ENCODE assay signal across 18 mouse cellular contexts in genomic region chr13:75531566-75531965, GRCm38 (mm10).
DNase-seq lines count a peak whose midpoint lies in the region; ATAC-seq lines count a peak whose summit lies in the region.
"Had no signal": no experiment of that assay in that cellular context is flagged by ENCODE, and none has a peak within 500 bp of the region (broad histone marks: within the 10 kb centered on the region; RNA-seq: fewer than 3 reads in every experiment).

No protein-coding gene starts in this region.

- 86% methylated on average over 1 of the region's 1 CpGs for WGBS in embryonic facial prominence, embryonic 14.5 days
- WGBS in embryonic facial prominence, embryonic 10.5 days: 92% methylated on average over 1 of the region's 1 CpGs

- H3K9me3 ChIP-seq in embryonic facial prominence, embryonic 14.5 days (ENCODE audit: control insufficient read depth, low read length): no peaks in the 10 kb centered on the region
- no peaks in the 10 kb centered on the region for H3K9me3 ChIP-seq in embryonic facial prominence, embryonic 10.5 days
- H3K9me3 ChIP-seq: forebrain, embryonic 13.5 days; heart, embryonic 10.5 days; hindbrain, embryonic 12.5 days had no signal

- no peak overlapping the region for H3K4me2 ChIP-seq in embryonic facial prominence, embryonic 14.5 days (ENCODE audit: low read depth, low read length)
- H3K4me2 ChIP-seq: forebrain, embryonic 13.5 days; hindbrain, embryonic 12.5 days had no signal

- no peak overlapping the region for H3K27ac ChIP-seq in embryonic facial prominence, embryonic 14.5 days (replicated peaks; ENCODE audit: low read depth, low read length)
- no peak overlapping the region for H3K27ac ChIP-seq in embryonic facial prominence, embryonic 10.5 days (replicated peaks)
- H3K27ac ChIP-seq: forebrain, embryonic 13.5 days; heart, embryonic 10.5 days; hindbrain, embryonic 12.5 days had no signal

- H3K4me3 ChIP-seq in embryonic facial prominence, embryonic 14.5 days (ENCODE audit: low read depth, low read length): no peak overlapping the region
- H3K4me3 ChIP-seq in embryonic facial prominence, embryonic 10.5 days: no peak overlapping the region
- H3K4me3 ChIP-seq: forebrain, embryonic 13.5 days; heart, embryonic 10.5 days; hindbrain, embryonic 12.5 days had no signal

- no peaks in the 10 kb centered on the region for H3K27me3 ChIP-seq in embryonic facial prominence, embryonic 14.5 days (replicated peaks; ENCODE audit: control insufficient read depth, insufficient read depth, low read length)
- H3K27me3 ChIP-seq in embryonic facial prominence, embryonic 10.5 days (replicated peaks; ENCODE audit: low read depth, poor library complexity, severe bottlenecking): no peaks in the 10 kb centered on the region
- H3K27me3 ChIP-seq: forebrain, embryonic 13.5 days; hindbrain, embryonic 12.5 days had no signal

- DNase-seq in cerebellum, postnatal 10 days: peak; percentile 69
- no peak for DNase-seq in cerebellum, adult 8-10 months
- peak; percentile 8 for DNase-seq in embryonic facial prominence, embryonic 14.5 days (ENCODE audit: low spot score)
- DNase-seq in embryonic facial prominence, embryonic 10.5 days (ENCODE audit: low spot score): no peak
- peak; percentile 17 for DNase-seq in brain, adult 2 months (ENCODE audit: low read depth, low spot score)
- peak; percentile 11 for DNase-seq in skeletal muscle tissue, adult 2 months (ENCODE audit: low read depth, low spot score)
- no peak for DNase-seq in layer of hippocampus, postnatal 25 days (ENCODE audit: extremely low spot score in 1 of 2, low spot score in 1 of 2)
- DNase-seq: adrenal gland, postnatal 10 days; forebrain, postnatal 0 days; gastrocnemius, postnatal 25 days; heart, postnatal 10 days; heart, postnatal 4 days had no signal

- no peaks in the 10 kb centered on the region for H3K36me3 ChIP-seq in embryonic facial prominence, embryonic 14.5 days (ENCODE audit: control insufficient read depth, insufficient read depth, low read length)
- no peaks in the 10 kb centered on the region for H3K36me3 ChIP-seq in embryonic facial prominence, embryonic 10.5 days (replicated peaks)
- H3K36me3 ChIP-seq: heart, embryonic 10.5 days; hindbrain, embryonic 12.5 days had no signal

- no peak for ATAC-seq in embryonic facial prominence, embryonic 14.5 days (ENCODE audit: low read depth)
- ATAC-seq: forebrain, embryonic 13.5 days; forebrain, postnatal 0 days; hindbrain, embryonic 16.5 days; inflammation-experienced regulatory T-cells, adult 6 months; intestine, postnatal 0 days had no signal

- no peak overlapping the region for H3K9ac ChIP-seq in embryonic facial prominence, embryonic 14.5 days (ENCODE audit: low read depth, low read length)
- H3K9ac ChIP-seq: forebrain, embryonic 13.5 days; forebrain, postnatal 0 days; hindbrain, embryonic 12.5 days had no signal

- no peaks in the 10 kb centered on the region for H3K4me1 ChIP-seq in embryonic facial prominence, embryonic 14.5 days (ENCODE audit: control insufficient read depth, insufficient read depth, low read length)
- no peaks in the 10 kb centered on the region for H3K4me1 ChIP-seq in embryonic facial prominence, embryonic 10.5 days
- H3K4me1 ChIP-seq: forebrain, embryonic 13.5 days; heart, embryonic 10.5 days; hindbrain, embryonic 12.5 days had no signal

Comparison
In these comparisons a context has a peak if more than half of its experiments do, and no peak if none do; other contexts are left out.
1. DNase-seq: peak in cerebellum, postnatal 10 days (2 of 2), embryonic facial prominence, embryonic 14.5 days (single experiment), brain, adult 2 months (single experiment) and skeletal muscle tissue, adult 2 months (single experiment); none in cerebellum, adult 8-10 months (single experiment), embryonic facial prominence, embryonic 10.5 days (single experiment) and layer of hippocampus, postnatal 25 days (0 of 2).